Mouse (Mus musculus) MEL (cell line): ENCODE data around the gene Cpox. TPM values are rescaled to one million over a fixed set of nuclear protein-coding genes. Genes with fewer than 3 reads are reported as not detected.

Experiments
- DNase-seq: peaks from one replicate; pipeline ENCODE4 v3.0.0; 2011; ENCODE audit warnings: low read depth, low spot score
- H3K27ac ChIP-seq: 2 replicates; pipeline ENCODE4 v1.5.1; 2012; ENCODE audit warnings: low read depth, mild to moderate bottlenecking, control low read depth, low read length, moderate library complexity; ENCODE audit not compliant: control insufficient read depth
- H3K27me3 ChIP-seq, 2 experiments: fragments of 150-350 bp in 1 of 2; sonication (generic) in 1 of 2; 2 replicates each; pipeline ENCODE4 v1.6.1; 2012; ENCODE audit warnings: low read length in 2 of 2, mild to moderate bottlenecking in 2 of 2, improper control_type of control experiment in 1 of 2, moderate library complexity in 1 of 2; ENCODE audit not compliant: insufficient read depth in 2 of 2, control insufficient read depth in 1 of 2
- H3K36me3 ChIP-seq, 2 experiments: 2 replicates each; pipeline ENCODE4 v1.6.1; 2012 to 2014; ENCODE audit warnings: low read length in 2 of 2, improper control_type of control experiment in 1 of 2, inconsistent platforms in 1 of 2, mild to moderate bottlenecking in 1 of 2; ENCODE audit not compliant: insufficient read depth in 2 of 2, control insufficient read depth in 1 of 2
- H3K4me1 ChIP-seq, 2 experiments: fragments of 150-350 bp in 1 of 2; sonication (generic) in 1 of 2; 2 replicates each; pipeline ENCODE4 v1.6.1; 2012; ENCODE audit warnings: low read length in 2 of 2, improper control_type of control experiment in 1 of 2, mild to moderate bottlenecking in 1 of 2; ENCODE audit not compliant: insufficient read depth in 2 of 2, control insufficient read depth in 1 of 2
- H3K4me3 ChIP-seq, 2 experiments: fragments of 150-350 bp in 1 of 2; sonication (generic) in 1 of 2; 2 replicates each; pipeline ENCODE4 v1.5.1; 2012; ENCODE audit warnings: low read depth in 2 of 2, low read length in 2 of 2, mild to moderate bottlenecking in 2 of 2, moderate library complexity in 2 of 2, control low read depth in 1 of 2, improper control_type of control experiment in 1 of 2; ENCODE audit not compliant: control insufficient read depth in 1 of 2, insufficient read depth in 1 of 2
- H3K79me2 ChIP-seq: 2 replicates; pipeline ENCODE4 v1.6.1; 2012; ENCODE audit warnings: mild to moderate bottlenecking, low read length, moderate library complexity; ENCODE audit not compliant: control insufficient read depth, poor library complexity, insufficient read depth
- H3K9ac ChIP-seq: 2 replicates; pipeline ENCODE4 v1.6.1; 2012; ENCODE audit warnings: low read depth, mild to moderate bottlenecking, control low read depth, low read length, moderate library complexity; ENCODE audit not compliant: control insufficient read depth, poor library complexity, severe bottlenecking
- H3K9me3 ChIP-seq: fragments of 150-350 bp; sonication (generic); replicated peaks from 2 replicates; pipeline ENCODE4 v1.6.1; 2012; ENCODE audit warnings: mild to moderate bottlenecking, low read length, improper control_type of control experiment, moderate library complexity; ENCODE audit not compliant: insufficient read depth
- EP300 ChIP-seq, 2 experiments: IDR thresholded peaks; 2 replicates each; pipeline ENCODE4 v1.6.1; 2011; ENCODE audit warnings: improper control_type of control experiment in 2 of 2, low read length in 2 of 2, low read depth in 1 of 2, mild to moderate bottlenecking in 1 of 2
- ETS1 ChIP-seq: IDR thresholded peaks from 2 replicates; pipeline ENCODE4 v1.6.1; 2012; ENCODE audit warnings: low read depth, mild to moderate bottlenecking, inconsistent platforms, low read length, improper control_type of control experiment, moderate library complexity
- GATA1 ChIP-seq: IDR thresholded peaks from 2 replicates; pipeline ENCODE4 v1.6.1; 2011; ENCODE audit warnings: low read depth, low read length, improper control_type of control experiment
- JUND ChIP-seq: IDR thresholded peaks from 2 replicates; pipeline ENCODE4 v1.6.1; 2011; ENCODE audit warnings: low read depth, mild to moderate bottlenecking, improper control_type of control experiment, low read length
- KAT2A ChIP-seq: conservative IDR thresholded peaks from 2 replicates; pipeline ENCODE4 v1.6.1; 2012; ENCODE audit warnings: low read depth, low read length, improper control_type of control experiment, inconsistent platforms
- MAFK ChIP-seq: IDR thresholded peaks from 2 replicates; pipeline ENCODE4 v1.6.1; 2011; ENCODE audit warnings: low read depth, mild to moderate bottlenecking, low read length, improper control_type of control experiment, borderline replicate concordance
- MAZ ChIP-seq: IDR thresholded peaks from 2 replicates; pipeline ENCODE4 v1.6.1; 2012; ENCODE audit warnings: low read depth, mild to moderate bottlenecking, inconsistent platforms, low read length, improper control_type of control experiment
- MYC ChIP-seq: IDR thresholded peaks from 2 replicates; pipeline ENCODE4 v1.6.1; 2011; ENCODE audit warnings: low read depth, mild to moderate bottlenecking, low read length, improper control_type of control experiment, moderate library complexity
- NELFE ChIP-seq: IDR thresholded peaks from 2 replicates; pipeline ENCODE4 v1.6.1; 2011; ENCODE audit warnings: low read depth, low read length, improper control_type of control experiment
- POLR2A ChIP-seq, 2 experiments: IDR thresholded peaks; 2 replicates each; pipeline ENCODE4 v1.6.1; 2011 to 2012; ENCODE audit warnings: low read length in 2 of 2, mild to moderate bottlenecking in 2 of 2, control low read depth in 1 of 2, improper control_type of control experiment in 1 of 2, low read depth in 1 of 2, moderate library complexity in 1 of 2; ENCODE audit not compliant: control insufficient read depth in 1 of 2, insufficient read depth in 1 of 2, poor library complexity in 1 of 2
- RCOR1 ChIP-seq: IDR thresholded peaks from 2 replicates; pipeline ENCODE4 v1.6.1; 2012; ENCODE audit warnings: low read depth, mild to moderate bottlenecking, inconsistent platforms, low read length, improper control_type of control experiment
- SIN3A ChIP-seq: IDR thresholded peaks from 2 replicates; pipeline ENCODE4 v1.6.1; 2012; ENCODE audit warnings: low read length, improper control_type of control experiment, inconsistent platforms
- TAL1 ChIP-seq: IDR thresholded peaks from 2 replicates; pipeline ENCODE4 v1.6.1; 2012; ENCODE audit warnings: mild to moderate bottlenecking, inconsistent platforms, low read length, moderate library complexity, mixed read lengths
- TCF12 ChIP-seq: IDR thresholded peaks from 2 replicates; pipeline ENCODE4 v1.6.1; 2014; ENCODE audit warnings: low read depth, mild to moderate bottlenecking, inconsistent platforms, low read length, improper control_type of control experiment, moderate library complexity
- UBTF ChIP-seq: IDR thresholded peaks from 2 replicates; pipeline ENCODE4 v1.6.1; 2012; ENCODE audit warnings: low read depth, mild to moderate bottlenecking, inconsistent platforms, low read length, improper control_type of control experiment, moderate library complexity, borderline replicate concordance; ENCODE audit not compliant: insufficient read depth
- USF1 ChIP-seq: IDR thresholded peaks from 2 replicates; pipeline ENCODE4 v1.6.1; 2014; ENCODE audit warnings: low read depth, mild to moderate bottlenecking, inconsistent platforms, low read length, improper control_type of control experiment, moderate library complexity
- ZC3H11A ChIP-seq: IDR thresholded peaks from 2 replicates; pipeline ENCODE4 v1.6.1; 2012; ENCODE audit warnings: low read depth, mild to moderate bottlenecking, inconsistent platforms, low read length, improper control_type of control experiment
- ZNF384 ChIP-seq: IDR thresholded peaks from 2 replicates; pipeline ENCODE4 v1.6.1; 2012; ENCODE audit warnings: low read depth, mild to moderate bottlenecking, inconsistent platforms, low read length, improper control_type of control experiment
- polyA plus RNA-seq, 2 experiments: library from polyadenylated mRNA; stranded (reverse) in 1 of 2; unstranded in 1 of 2; fragments of >175 nt in 1 of 2; fragments of >200 nt in 1 of 2; gene quantifications; 2 replicates each; pipeline versions ENCODE4 v1.2.1 to v1.2.4; 2012; ENCODE audit warnings: low replicate concordance in 2 of 2, low read depth in 1 of 2; ENCODE audit not compliant: insufficient read length in 2 of 2, insufficient read depth in 1 of 2, missing spikeins in 1 of 2
- total RNA-seq: library from RNA; depleted of rRNA; stranded (reverse); fragments of 300-350 nt; gene quantifications from 2 replicates; pipeline ENCODE4 v1.2.3, GENCODE M21; 2012

Gene Cpox
- total and polyA plus RNA-seq, 3 experiments = 110 to 421 (median 159) TPM

- Histone ChIP-seq H3K27ac (peak overlapping the region; percentile 88), H3K4me3 (peak overlapping the region; percentile 62 to 71), H3K4me1 (peaks cover 4 to 8% of the 10 kb centered on the region in 2 experiments; a peak in 2 of 4 replicates), H3K27me3 (no peaks in the 10 kb centered on the region), H3K36me3 (peaks cover 0 to 14% of the 10 kb centered on the region in 2 experiments; a peak in 2 of 4 replicates), H3K9ac (peak overlapping the region; percentile 46), H3K79me2 (no peaks in the 10 kb centered on the region), H3K9me3 (no peaks in the 10 kb centered on the region)
- DNase-seq = peak; percentile 73
- TF ChIP-seq MYC (0 out of 2 replicates have a peak, but pooled peaks have one; percentile 3), NELFE (no peak), MAZ (no peak), EP300 (IDR thresholded peaks at IDR 0.05; ENCODE audit: low read depth in 1 of 2, low read length in 2 of 2) (peak; percentile 50 to 75), MAFK (no peak; the same call in 1 of the 2 replicates), ZNF384 (no peak), KAT2A (no peak), ETS1 (peak; percentile 68), GATA1 (peak; percentile 36; the same call in 1 of the 2 replicates), POLR2A (IDR thresholded peaks at IDR 0.05; ENCODE audit: control insufficient read depth in 1 of 2, insufficient read depth in 1 of 2, low read depth in 1 of 2, low read length in 2 of 2, poor library complexity in 1 of 2) (no peak), SIN3A (peak; percentile 28; the same call in 1 of the 2 replicates), RCOR1 (peak; percentile 62), ZC3H11A (no peak)
Observed at GRCm38 (mm10) chr16:58638016-58638415, 32.1 kb upstream of the Cpox start.

GRCm38 (mm10) chr16:58638689-58639175 lies 31.4 kb upstream of the Cpox start, which contains the start of gene E330017A01Rik:
Gene E330017A01Rik, minus strand, starts transcription at chr16:58638739.
- Histone ChIP-seq H3K4me3 (peak within 1 kb of the TSS; percentile 62 to 71), H3K36me3 (peaks cover 0 to 14% of the 10 kb centered on the region in 2 experiments; a peak in 2 of 4 replicates), H3K79me2 (no peaks in the 10 kb centered on the region), H3K27me3 (no peaks in the 10 kb centered on the region), H3K27ac (peak within 1 kb of the TSS; percentile 88), H3K4me1 (peaks cover 4 to 8% of the 10 kb centered on the region in 2 experiments; a peak in 2 of 4 replicates), H3K9me3 (no peaks in the 10 kb centered on the region), H3K9ac (peak within 1 kb of the TSS; percentile 46)
- peak; percentile 20 to 68; a peak in 2 of 4 replicates for TF ChIP-seq EP300 (IDR thresholded peaks at IDR 0.05; ENCODE audit: low read depth in 1 of 2, low read length in 2 of 2)
- no peak for TF ChIP-seq UBTF
- TF ChIP-seq USF1 = no peak
- peak; percentile 37; the same call in 1 of the 2 replicates for TF ChIP-seq TAL1
- peak; percentile 53; the same call in 1 of the 2 replicates for TF ChIP-seq TCF12
- TF ChIP-seq GATA1 = peak; percentile 65
- TF ChIP-seq ETS1 = peak; percentile 94
- peak; percentile 61; the same call in 1 of the 2 replicates for TF ChIP-seq JUND
- peak; percentile 90 for DNase-seq
